Mouse (Mus musculus): ENCODE measurements around the gene Cpeb2. TPM values are rescaled to one million over a fixed set of nuclear protein-coding genes. Genes with fewer than 3 reads are reported as not detected.

The Cpeb2 gene
- polyA plus RNA-seq (2012; rRNA removed) (0.97 and 1.1 TPM in 2 replicates), polyA plus RNA-seq (2014; fragmentation: Nextera tagmentation; extraction: Ambion mirVana) (0.82 and 0.86 TPM in 2 replicates)

GRCm38 (mm10) chr5:43232480-43233315 lies at the start of gene Cpeb2:
Gene Cpeb2, plus strand, starts transcription at chr5:43233170.
- no peak for TF ChIP-seq EP300 (IDR thresholded peaks at IDR 0.05; ENCODE audit: low read depth)
- no peak for TF ChIP-seq CTCF (IDR thresholded peaks at IDR 0.05; ENCODE audit: low read depth)
- peaks cover 38% of the 10 kb centered on the region for H3K27me3 ChIP-seq (ENCODE audit: control insufficient read depth, insufficient read depth, low read length)
- H3K36me3 ChIP-seq (replicated peaks; ENCODE audit: control insufficient read depth, insufficient read depth, low read depth), result no peaks in the 10 kb centered on the region
- peak within 1 kb of the TSS; percentile 75 for H3K27ac ChIP-seq
- no peaks in the 10 kb centered on the region; a peak in 1 of 4 replicates for H3K4me1 ChIP-seq (replicated peaks; ENCODE audit: control insufficient read depth in 2 of 2, insufficient read depth in 2 of 2, low read length in 1 of 2)
- H3K4me2 ChIP-seq (ENCODE audit: low read depth), result peak within 1 kb of the TSS; percentile 83
- under 1% methylated on average over 54 of the region's 89 CpGs for WGBS (ENCODE audit: insufficient replicate concordance)
- ATAC-seq (ENCODE audit: insufficient read depth), result peak; percentile 77
- H3K4me3 ChIP-seq (ENCODE audit: insufficient read depth in 1 of 2, low read depth in 2 of 2, low read length in 2 of 2), result peak within 1 kb of the TSS; percentile 58 to 76
- H3K9ac ChIP-seq (replicated peaks), result peak within 1 kb of the TSS; percentile 69
- DNase-seq (ENCODE audit: low read depth in 3 of 3, low spot score in 3 of 3), result peak; percentile 55 to 60 (median 60)
- no peaks in the 10 kb centered on the region for H3K9me3 ChIP-seq (ENCODE audit: control insufficient read depth, low read length)

- no peak for ATAC-seq (ENCODE audit: insufficient read depth)
- no peak overlapping the region for H3K4me3 ChIP-seq (ENCODE audit: insufficient read depth in 1 of 2, low read depth in 2 of 2, low read length in 2 of 2)
- H3K4me2 ChIP-seq (ENCODE audit: low read depth), result no peak overlapping the region
- no peaks in the 10 kb centered on the region for H3K9me3 ChIP-seq (ENCODE audit: control insufficient read depth, low read length)
- no peaks in the 10 kb centered on the region for H3K36me3 ChIP-seq (replicated peaks; ENCODE audit: control insufficient read depth, insufficient read depth, low read depth)
- no peak for DNase-seq (ENCODE audit: low read depth in 3 of 3, low spot score in 3 of 3)
- H3K27me3 ChIP-seq (ENCODE audit: control insufficient read depth, insufficient read depth, low read length), result no peaks in the 10 kb centered on the region
- H3K9ac ChIP-seq (replicated peaks), result no peak overlapping the region
- TF ChIP-seq CTCF (IDR thresholded peaks at IDR 0.05; ENCODE audit: low read depth) (no peak), EP300 (IDR thresholded peaks at IDR 0.05; ENCODE audit: low read depth) (no peak)
- no peak overlapping the region for H3K27ac ChIP-seq
- no peaks in the 10 kb centered on the region for H3K4me1 ChIP-seq (replicated peaks; ENCODE audit: control insufficient read depth in 2 of 2, insufficient read depth in 2 of 2, low read length in 1 of 2)
These were observed 49.4 kb upstream of the Cpeb2 start for GRCm38 (mm10) chr5:43183556-43183955.

DNA sequence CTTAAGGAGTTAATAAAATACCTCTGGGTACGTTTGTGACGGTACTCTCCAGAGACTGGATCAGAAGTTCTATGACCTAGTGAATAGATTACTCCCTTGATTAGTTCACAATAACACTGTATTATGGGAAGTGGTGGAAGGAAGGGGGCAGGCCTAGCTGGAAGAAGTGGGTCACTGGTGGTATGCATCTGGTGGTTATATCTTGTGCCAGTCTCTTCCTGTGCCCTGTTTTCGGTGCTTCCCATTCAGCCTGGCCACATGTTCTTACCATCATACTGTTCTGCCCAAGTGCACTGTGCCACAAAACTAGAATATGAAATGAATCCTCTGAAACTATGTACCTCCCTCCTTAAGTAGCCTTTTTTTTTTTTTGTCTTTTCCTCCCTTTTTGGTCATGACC lies 48.1 kb upstream of the Cpeb2 start:
- no peak for ATAC-seq (ENCODE audit: insufficient read depth)

DNA sequence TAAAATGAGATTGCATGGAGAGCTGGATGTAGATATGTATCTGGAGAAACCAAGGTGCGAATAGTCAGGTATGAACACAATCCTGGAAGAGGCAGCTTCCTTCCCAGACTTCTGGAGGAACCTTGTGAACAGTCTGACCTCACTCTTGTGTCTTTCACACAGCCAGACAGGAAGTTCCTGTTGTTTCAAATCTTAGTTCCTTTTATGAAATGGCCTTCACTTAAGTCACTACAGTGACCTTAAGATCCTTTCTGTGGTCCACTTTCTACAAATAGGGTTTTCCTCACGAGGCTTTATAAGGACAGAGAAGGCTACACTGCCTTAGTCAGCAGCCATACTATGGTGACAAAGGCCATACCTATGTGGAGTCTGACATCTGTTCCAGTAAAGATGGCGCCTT lies 47.5 kb upstream of the Cpeb2 start:
- H3K9ac ChIP-seq (replicated peaks), result no peak overlapping the region
- H3K4me1 ChIP-seq (replicated peaks; ENCODE audit: control insufficient read depth in 2 of 2, insufficient read depth in 2 of 2, low read length in 1 of 2), result no peaks in the 10 kb centered on the region
- H3K9me3 ChIP-seq (ENCODE audit: control insufficient read depth, low read length), result no peaks in the 10 kb centered on the region
- ATAC-seq (ENCODE audit: insufficient read depth), result no peak
- H3K36me3 ChIP-seq (replicated peaks; ENCODE audit: control insufficient read depth, insufficient read depth, low read depth), result no peaks in the 10 kb centered on the region
- DNase-seq (ENCODE audit: low read depth in 3 of 3, low spot score in 3 of 3), result no peak
- no peak overlapping the region for H3K4me3 ChIP-seq (ENCODE audit: insufficient read depth in 1 of 2, low read depth in 2 of 2, low read length in 2 of 2)
- no peak overlapping the region for H3K27ac ChIP-seq
- H3K4me2 ChIP-seq (ENCODE audit: low read depth), result no peak overlapping the region
- TF ChIP-seq CTCF (IDR thresholded peaks at IDR 0.05; ENCODE audit: low read depth) (no peak), EP300 (IDR thresholded peaks at IDR 0.05; ENCODE audit: low read depth) (no peak)
- H3K27me3 ChIP-seq (ENCODE audit: control insufficient read depth, insufficient read depth, low read length), result no peaks in the 10 kb centered on the region
- 49% methylated on average over 3 of the region's 3 CpGs for WGBS (ENCODE audit: insufficient replicate concordance)

More for the DNA sequence above, 48.1 kb upstream of the Cpeb2 start:
- Histone ChIP-seq H3K4me3 (ENCODE audit: insufficient read depth in 1 of 2, low read depth in 2 of 2, low read length in 2 of 2) (no peak overlapping the region), H3K9ac (replicated peaks) (no peak overlapping the region), H3K9me3 (ENCODE audit: control insufficient read depth, low read length) (no peaks in the 10 kb centered on the region), H3K4me2 (ENCODE audit: low read depth) (no peak overlapping the region), H3K27ac (no peak overlapping the region), H3K27me3 (ENCODE audit: control insufficient read depth, insufficient read depth, low read length) (no peaks in the 10 kb centered on the region), H3K4me1 (replicated peaks; ENCODE audit: control insufficient read depth in 2 of 2, insufficient read depth in 2 of 2, low read length in 1 of 2) (no peaks in the 10 kb centered on the region), H3K36me3 (replicated peaks; ENCODE audit: control insufficient read depth, insufficient read depth, low read depth) (no peaks in the 10 kb centered on the region)
- 50% methylated on average over 3 of the region's 3 CpGs for WGBS (ENCODE audit: insufficient replicate concordance)
- no peak for TF ChIP-seq CTCF (IDR thresholded peaks at IDR 0.05; ENCODE audit: low read depth)
- no peak for TF ChIP-seq EP300 (IDR thresholded peaks at IDR 0.05; ENCODE audit: low read depth)
- no peak for DNase-seq (ENCODE audit: low read depth in 3 of 3, low spot score in 3 of 3)

GRCm38 (mm10) chr5:43200686-43201085 lies 32.3 kb upstream of the Cpeb2 start:
- no peaks in the 10 kb centered on the region for H3K27me3 ChIP-seq (ENCODE audit: control insufficient read depth, insufficient read depth, low read length)
- no peak overlapping the region for H3K4me2 ChIP-seq (ENCODE audit: low read depth)
- no peak overlapping the region for H3K27ac ChIP-seq
- DNase-seq (ENCODE audit: low read depth in 3 of 3, low spot score in 3 of 3), result no peak
- H3K9ac ChIP-seq (replicated peaks), result no peak overlapping the region
- H3K36me3 ChIP-seq (replicated peaks; ENCODE audit: control insufficient read depth, insufficient read depth, low read depth), result no peaks in the 10 kb centered on the region
- H3K9me3 ChIP-seq (ENCODE audit: control insufficient read depth, low read length), result no peaks in the 10 kb centered on the region
- H3K4me1 ChIP-seq (replicated peaks; ENCODE audit: control insufficient read depth in 2 of 2, insufficient read depth in 2 of 2, low read length in 1 of 2), result no peaks in the 10 kb centered on the region
- ATAC-seq (ENCODE audit: insufficient read depth), result no peak
- H3K4me3 ChIP-seq (ENCODE audit: insufficient read depth in 1 of 2, low read depth in 2 of 2, low read length in 2 of 2), result no peak overlapping the region
- no peak for TF ChIP-seq EP300 (IDR thresholded peaks at IDR 0.05; ENCODE audit: low read depth)
- no peak for TF ChIP-seq CTCF (IDR thresholded peaks at IDR 0.05; ENCODE audit: low read depth)
- WGBS (ENCODE audit: insufficient replicate concordance), result 56% methylated on average over 4 of the region's 4 CpGs
